Mouse (Mus musculus): Measurements from ENCODE around the gene Hist2h2be.

DNA sequence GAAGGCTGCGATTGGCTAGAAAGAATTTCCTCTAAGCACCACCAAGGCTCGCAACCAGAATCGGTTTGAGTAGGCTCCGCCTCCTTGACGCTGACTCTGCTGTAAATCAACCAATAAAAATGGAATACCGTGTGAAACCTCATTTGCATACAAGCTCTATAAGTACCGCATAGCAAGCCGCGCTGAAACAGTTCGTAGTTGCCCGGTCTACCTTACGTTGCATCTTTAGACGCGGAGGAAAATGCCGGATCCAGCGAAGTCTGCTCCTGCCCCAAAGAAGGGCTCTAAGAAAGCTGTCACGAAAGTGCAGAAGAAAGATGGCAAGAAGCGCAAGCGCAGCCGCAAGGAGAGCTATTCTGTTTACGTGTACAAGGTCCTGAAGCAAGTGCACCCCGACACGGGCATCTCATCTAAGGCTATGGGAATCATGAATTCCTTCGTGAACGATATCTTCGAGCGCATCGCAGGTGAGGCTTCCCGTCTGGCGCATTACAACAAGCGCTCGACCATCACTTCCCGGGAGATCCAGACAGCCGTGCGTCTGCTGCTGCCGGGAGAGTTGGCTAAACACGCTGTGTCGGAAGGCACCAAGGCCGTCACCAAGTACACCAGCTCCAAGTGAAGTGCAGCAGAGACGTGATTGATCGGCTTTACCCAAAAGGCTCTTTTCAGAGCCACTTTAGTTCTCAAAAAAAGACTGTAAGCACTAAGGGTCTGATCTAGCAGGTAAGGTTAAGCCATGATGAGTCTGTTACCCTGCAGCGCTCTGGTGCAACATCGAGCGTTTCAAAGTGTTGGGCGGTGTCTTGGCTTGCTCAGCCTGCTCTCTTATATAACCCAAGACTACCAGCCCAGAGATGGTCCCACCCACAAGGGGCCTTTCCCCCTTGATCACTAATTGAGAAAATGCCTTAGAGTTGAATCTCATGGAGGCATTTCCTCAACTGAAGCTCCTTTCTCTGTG is 48.9 kb downstream of the Hist2h2be start, which contains the start of gene Hist2h2bb:
- no peak for TF ChIP-seq TAL1 (IDR thresholded peaks at IDR 0.05; ENCODE audit: low read length)
- TF ChIP-seq GATA1 (IDR thresholded peaks at IDR 0.05; ENCODE audit: low read length), result no peak
